Mouse (Mus musculus) spleen, adult 2 months (tissue): ENCODE measurements around the gene Clec16a.

Source experiments
- CTCF ChIP-seq: fragments of 200-500 bp; IDR thresholded peaks from 2 replicates; pipeline ENCODE4 v1.5.1; 2011; ENCODE audit warnings: mild to moderate bottlenecking, inconsistent platforms; ENCODE audit not compliant: insufficient read depth, insufficient read length, insufficient replicate concordance; ENCODE audit errors: extremely low read depth
- POLR2A ChIP-seq: fragments of 200-500 bp; IDR thresholded peaks from 2 replicates; pipeline ENCODE4 v1.6.1; 2011; ENCODE audit warnings: low read depth, low read length, inconsistent platforms

GRCm38 (mm10) chr16:10639111-10639889 lies 94.2 kb downstream of the Clec16a start:
- TF ChIP-seq CTCF: no peak
- no peak for TF ChIP-seq POLR2A
